Mouse (Mus musculus) B cell, adult 67 days (primary cell): Measurements from ENCODE around the gene Vmn2r68. TPM values are rescaled to one million over a fixed set of nuclear protein-coding genes. Genes with fewer than 3 reads are reported as not detected.

ENCODE experiments used
- total RNA-seq, 2 experiments: library from RNA; stranded (reverse); gene quantifications; 4 replicates each; pipeline ENCODE4 v1.2.4; 2023

The Vmn2r68 gene
- total RNA-seq: not detected

DNA sequence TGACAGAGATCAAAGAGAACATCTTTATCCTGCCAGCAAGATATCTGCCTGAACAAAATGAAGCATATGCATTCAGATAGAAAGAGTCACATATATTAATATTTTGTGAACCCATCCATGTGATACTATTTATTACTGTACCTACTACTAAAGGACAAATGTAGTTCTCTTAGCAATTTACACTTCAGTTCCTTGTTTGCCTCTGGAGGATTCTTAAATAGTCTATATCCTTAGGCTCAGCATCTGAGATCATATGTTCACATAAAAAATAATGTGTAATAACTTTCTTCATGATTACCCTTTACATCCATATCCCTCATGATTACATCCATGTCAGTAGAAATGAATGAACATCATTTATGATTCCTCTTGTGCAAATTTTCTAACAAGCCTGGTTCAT is at the start of gene Vmn2r68:
Gene Vmn2r68 (minus strand): TSS at position 101 of the 400 bp plus-strand sequence.

Other genes with a start within 250 kb of the Vmn2r68 start
- not detected for gene Vmn2r66, start 225.5 kb downstream of the Vmn2r68 start, total RNA-seq
- not detected for gene Vmn2r67, start 81.8 kb downstream of the Vmn2r68 start, total RNA-seq
- not detected for gene Vmn2r69, start 178.1 kb upstream of the Vmn2r68 start, total RNA-seq